Mouse (Mus musculus) heart, postnatal 0 days (tissue): ENCODE measurements at regions not wholly inside any gene's neighbourhood (a gene's known extent, or its start where the extent isn't known, plus 50 kb on each side); places are given as distances from the start of the nearest gene placed in this dataset.

Source experiments
- CTCF ChIP-seq: IDR thresholded peaks from 2 replicates; pipeline ENCODE4 v1.5.1; 2016; ENCODE audit warnings: antibody characterized with exemption, control low read depth, low read depth
- EP300 ChIP-seq: IDR thresholded peaks from 2 replicates; pipeline ENCODE4 v1.6.1; 2016; ENCODE audit warnings: antibody characterized with exemption, low read depth

GRCm38 (mm10) chr3:35547696-35548095 is 206.2 kb upstream of the Atp11b start:
- TF ChIP-seq CTCF (no peak), EP300 (no peak)
